Mouse (Mus musculus) G1E (cell line): ENCODE data around the gene Llph.

Experiments used
- CTCF ChIP-seq: IDR thresholded peaks from 2 replicates; pipeline ENCODE4 v1.5.1; 2012; ENCODE audit warnings: low read depth, low read length, inconsistent platforms, mixed read lengths
- GATA1 ChIP-seq: IDR thresholded peaks from 2 replicates; pipeline ENCODE4 v1.6.1; 2012; ENCODE audit warnings: borderline replicate concordance, low read length, inconsistent platforms, mixed read lengths

- TF ChIP-seq CTCF (no peak), GATA1 (no peak)
These were observed 33.6 kb upstream of the Llph start for GRCm38 (mm10) chr10:120193255-120193654.
